ENCODE assay signal across 10 mouse cellular contexts in the genomic region with DNA sequence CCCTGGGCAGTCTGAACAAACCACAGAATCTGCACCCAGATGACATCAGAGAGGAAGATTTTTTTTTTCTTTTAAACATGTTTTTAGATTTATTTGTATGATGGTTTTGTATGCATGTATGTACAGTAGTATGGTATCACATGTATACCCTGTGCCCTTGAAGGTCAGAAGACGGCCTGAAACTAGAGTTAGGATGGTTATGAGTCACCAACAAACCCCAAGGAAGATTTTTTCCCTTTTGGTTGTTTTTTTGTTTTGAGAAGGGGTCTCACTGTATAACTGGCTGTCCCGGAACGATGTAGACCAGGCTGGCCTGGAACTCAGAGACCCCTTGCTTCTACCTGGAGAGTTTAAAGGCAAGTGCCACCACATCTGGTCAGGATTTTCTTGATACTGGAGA. TPM values are rescaled to one million over a fixed set of nuclear protein-coding genes. Genes with fewer than 3 reads are reported as not detected.
A peak's percentile ranks its signal among the peaks of the same experiment; 100 is the strongest.
DNase-seq lines count a peak whose midpoint lies in the region; ATAC-seq and TF ChIP-seq lines count a peak whose summit lies in the region.
"Had no signal": no experiment of that assay in that cellular context is flagged by ENCODE, and none has a peak within 500 bp of the region (broad histone marks: within the 10 kb centered on the region; RNA-seq: fewer than 3 reads in every experiment).

No protein-coding gene starts in this region.

- no peaks in the 10 kb centered on the region for H3K9me3 ChIP-seq in heart, embryonic 10.5 days
- no peaks in the 10 kb centered on the region for H3K9me3 ChIP-seq in midbrain, embryonic 11.5 days (ENCODE audit: control insufficient read depth, low read length)
- H3K9me3 ChIP-seq in midbrain, postnatal 0 days (ENCODE audit: low read length) = no peaks in the 10 kb centered on the region
- H3K9me3 ChIP-seq in intestine, embryonic 15.5 days = no peaks in the 10 kb centered on the region
- H3K9me3 ChIP-seq in stomach, embryonic 15.5 days = no peaks in the 10 kb centered on the region

- WGBS in heart, embryonic 10.5 days = 95% methylated on average over 3 of the region's 3 CpGs
- 94% methylated on average over 3 of the region's 3 CpGs for WGBS in midbrain, embryonic 11.5 days
- 94% methylated on average over 3 of the region's 3 CpGs for WGBS in midbrain, postnatal 0 days
- WGBS in intestine, embryonic 15.5 days = 93% methylated on average over 3 of the region's 3 CpGs
- WGBS in stomach, embryonic 15.5 days = 91% methylated on average over 3 of the region's 3 CpGs

- no peak overlapping the region for H3K4me3 ChIP-seq in heart, embryonic 10.5 days
- no peak overlapping the region for H3K4me3 ChIP-seq in midbrain, embryonic 11.5 days (ENCODE audit: low read depth, low read length)
- no peak overlapping the region for H3K4me3 ChIP-seq in midbrain, postnatal 0 days (ENCODE audit: low read depth, low read length)
- peak overlapping the region; percentile 88; the same call in 1 of the 2 replicates for H3K4me3 ChIP-seq in intestine, embryonic 15.5 days (replicated peaks)
- H3K4me3 ChIP-seq in stomach, embryonic 15.5 days (replicated peaks) = no peak overlapping the region

- peak overlapping the region; percentile 53; the same call in 1 of the 2 replicates for H3K4me2 ChIP-seq in midbrain, embryonic 11.5 days
- no peak overlapping the region; the same call in 1 of the 2 replicates for H3K4me2 ChIP-seq in midbrain, postnatal 0 days (ENCODE audit: low read depth, low read length, poor library complexity, severe bottlenecking)
- H3K4me2 ChIP-seq in intestine, embryonic 15.5 days (replicated peaks) = peak overlapping the region; percentile 58
- H3K4me2 ChIP-seq in stomach, embryonic 15.5 days = no peak overlapping the region

- no peaks in the 10 kb centered on the region for H3K27me3 ChIP-seq in heart, embryonic 10.5 days (ENCODE audit: insufficient read depth, poor library complexity, severe bottlenecking)
- no peaks in the 10 kb centered on the region for H3K27me3 ChIP-seq in midbrain, embryonic 11.5 days (ENCODE audit: control insufficient read depth, insufficient read depth, low read length)
- no peaks in the 10 kb centered on the region for H3K27me3 ChIP-seq in midbrain, postnatal 0 days (ENCODE audit: insufficient read depth, low read length)
- H3K27me3 ChIP-seq in intestine, embryonic 15.5 days (replicated peaks) = no peaks in the 10 kb centered on the region
- H3K27me3 ChIP-seq in stomach, embryonic 15.5 days (replicated peaks) = no peaks in the 10 kb centered on the region

- peaks cover 38% of the 10 kb centered on the region for H3K4me1 ChIP-seq in heart, embryonic 10.5 days
- H3K4me1 ChIP-seq in midbrain, embryonic 11.5 days (ENCODE audit: control insufficient read depth, insufficient read depth, low read length) = peaks cover 8% of the 10 kb centered on the region
- H3K4me1 ChIP-seq in midbrain, postnatal 0 days (ENCODE audit: insufficient read depth, low read length) = peaks cover 7% of the 10 kb centered on the region; the same call in 1 of the 2 replicates
- peaks cover 15% of the 10 kb centered on the region for H3K4me1 ChIP-seq in intestine, embryonic 15.5 days (replicated peaks)
- peaks cover 20% of the 10 kb centered on the region; the same call in 1 of the 2 replicates for H3K4me1 ChIP-seq in stomach, embryonic 15.5 days

- no peaks in the 10 kb centered on the region for H3K36me3 ChIP-seq in heart, embryonic 10.5 days
- H3K36me3 ChIP-seq in midbrain, embryonic 11.5 days (ENCODE audit: control insufficient read depth, insufficient read depth, low read length) = no peaks in the 10 kb centered on the region
- H3K36me3 ChIP-seq in midbrain, postnatal 0 days (ENCODE audit: insufficient read depth, low read length) = no peaks in the 10 kb centered on the region
- no peaks in the 10 kb centered on the region for H3K36me3 ChIP-seq in intestine, embryonic 15.5 days
- no peaks in the 10 kb centered on the region for H3K36me3 ChIP-seq in stomach, embryonic 15.5 days

- no peak for DNase-seq in heart, embryonic 10.5 days (ENCODE audit: low spot score)
- no peak for DNase-seq in heart, adult 8-10 months (ENCODE audit: low spot score)
- no peak for DNase-seq in midbrain, embryonic 11.5 days (ENCODE audit: low spot score, missing footprints)
- no peak for DNase-seq in midbrain, postnatal 0 days (ENCODE audit: low spot score)
- DNase-seq in frontal cortex, postnatal 10 days (ENCODE audit: low spot score in 2 of 2) = no peak
- no peak for DNase-seq in layer of hippocampus, adult 11-12 months (ENCODE audit: low spot score)
- DNase-seq: kidney, adult 2 months; retina, postnatal 1 day had no signal

- H3K9ac ChIP-seq in midbrain, embryonic 11.5 days (ENCODE audit: low read length) = no peak overlapping the region
- no peak overlapping the region for H3K9ac ChIP-seq in midbrain, postnatal 0 days (replicated peaks; ENCODE audit: low read length, poor library complexity, severe bottlenecking)
- no peak overlapping the region for H3K9ac ChIP-seq in intestine, embryonic 15.5 days
- no peak overlapping the region for H3K9ac ChIP-seq in stomach, embryonic 15.5 days

- no peak for TF ChIP-seq CTCF in midbrain, postnatal 0 days (IDR thresholded peaks at IDR 0.05)

- no peak for ATAC-seq in midbrain, embryonic 11.5 days (ENCODE audit: low FRiP score)
- ATAC-seq in midbrain, postnatal 0 days (ENCODE audit: low FRiP score) = no peak
- no peak for ATAC-seq in intestine, embryonic 15.5 days
- ATAC-seq in stomach, embryonic 15.5 days (ENCODE audit: insufficient read depth, low FRiP score, low read depth) = no peak

- peak overlapping the region; percentile 96; the same call in 1 of the 2 replicates for H3K27ac ChIP-seq in heart, embryonic 10.5 days
- H3K27ac ChIP-seq in midbrain, embryonic 11.5 days (ENCODE audit: low read depth, low read length) = no peak overlapping the region
- no peak overlapping the region for H3K27ac ChIP-seq in midbrain, postnatal 0 days (ENCODE audit: low read depth, low read length)
- H3K27ac ChIP-seq in intestine, embryonic 15.5 days = no peak overlapping the region
- peak overlapping the region; percentile 74; the same call in 1 of the 2 replicates for H3K27ac ChIP-seq in stomach, embryonic 15.5 days

RNA-seq across cellular contexts. Expression of a gene that starts 0.9 kb away (rescaled TPM):
- 45.3 and 58.3 TPM in 2 replicates for polyA plus RNA-seq in heart, embryonic 10.5 days (2016; fragmentation: Nextera tagmentation; extraction: Ambion mirVana)
- total RNA-seq in heart, adult 8-10 months (2022) = 10 to 100 TPM; 14.7 to 17.6 (median 16.4) TPM
- 89.8 and 92.6 TPM in 2 replicates for polyA plus RNA-seq in midbrain, embryonic 11.5 days (2014; fragmentation: Nextera tagmentation; extraction: Ambion mirVana)
- 36.8 and 42.7 TPM in 2 replicates for total RNA-seq in midbrain, postnatal 0 days (2014; rRNA removed)
- polyA plus RNA-seq in midbrain, postnatal 0 days (2015; fragmentation: Nextera tagmentation; extraction: Ambion mirVana) = 54.3 and 59.1 TPM in 2 replicates
- polyA plus RNA-seq in intestine, embryonic 15.5 days (2015; fragmentation: Nextera tagmentation; extraction: Ambion mirVana) = 41.1 and 54.2 TPM in 2 replicates
- 52.8 and 54.8 TPM in 2 replicates for polyA plus RNA-seq in stomach, embryonic 15.5 days (2015; fragmentation: Nextera tagmentation; extraction: Ambion mirVana)

Comparison
In these comparisons a context has a peak if more than half of its experiments do, and no peak if none do; other contexts are left out.
1. H3K4me2 ChIP-seq: peak in midbrain, embryonic 11.5 days (single experiment) and intestine, embryonic 15.5 days (single experiment); none in midbrain, postnatal 0 days (single experiment) and stomach, embryonic 15.5 days (single experiment).
2. H3K27ac ChIP-seq: peak in heart, embryonic 10.5 days (single experiment) and stomach, embryonic 15.5 days (single experiment); none in midbrain, embryonic 11.5 days (single experiment), midbrain, postnatal 0 days (single experiment) and intestine, embryonic 15.5 days (single experiment).